Mouse (Mus musculus): ENCODE measurements around the gene Psmd11. TPM values are rescaled to one million over a fixed set of nuclear protein-coding genes. Genes with fewer than 3 reads are reported as not detected.
"Not testable (repeated sequence)": the region's sequence is repeated elsewhere in the genome, so short reads cannot be mapped to it uniquely, and the experiment has no call there.

Gene Psmd11
- polyA plus RNA-seq, 1 experiment from 2014 or later: 194 TPM

- Histone ChIP-seq H3K4me2 (peak overlapping the region; percentile 73), H3K27ac (replicated peaks) (peak overlapping the region; percentile 94), H3K36me3 (peaks cover 27% of the 10 kb centered on the region), H3K4me3 (peak overlapping the region; percentile 95), H3K27me3 (replicated peaks) (no peaks in the 10 kb centered on the region), H3K9me3 (no peaks in the 10 kb centered on the region), H3K4me1 (peaks cover 14% of the 10 kb centered on the region), H3K9ac (peak overlapping the region; percentile 99)
- no peak for ATAC-seq (ENCODE audit: extremely low read depth, insufficient number of reproducible peaks, low FRiP score, low TSS enrichment)
- 49% methylated on average over 14 of the region's 14 CpGs for WGBS
Measured at GRCm38 (mm10) chr11:80429500-80430166, 1.2 kb downstream of the Psmd11 start.

- peaks cover 34% of the 10 kb centered on the region for H3K36me3 ChIP-seq
- no peak overlapping the region for H3K4me3 ChIP-seq
- no peak overlapping the region for H3K4me2 ChIP-seq
- no peak for ATAC-seq (ENCODE audit: extremely low read depth, insufficient number of reproducible peaks, low FRiP score, low TSS enrichment)
- H3K27ac ChIP-seq (replicated peaks): no peak overlapping the region
- H3K9me3 ChIP-seq: no peaks in the 10 kb centered on the region
- peaks cover 14% of the 10 kb centered on the region for H3K4me1 ChIP-seq
- no peaks in the 10 kb centered on the region for H3K27me3 ChIP-seq (replicated peaks)
- 91% methylated on average over 3 of the region's 3 CpGs for WGBS
- H3K9ac ChIP-seq: no peak overlapping the region
Measured at GRCm38 (mm10) chr11:80430366-80430910, 2.0 kb downstream of the Psmd11 start.

- no peak overlapping the region for H3K4me3 ChIP-seq
- H3K9me3 ChIP-seq: no peaks in the 10 kb centered on the region
- ATAC-seq (ENCODE audit: extremely low read depth, insufficient number of reproducible peaks, low FRiP score, low TSS enrichment): no peak
- WGBS: 90% methylated on average over 3 of the region's 3 CpGs
- H3K9ac ChIP-seq: no peak overlapping the region
- H3K36me3 ChIP-seq: peaks cover 88% of the 10 kb centered on the region
- H3K4me2 ChIP-seq: no peak overlapping the region
- no peaks in the 10 kb centered on the region for H3K4me1 ChIP-seq
- H3K27me3 ChIP-seq (replicated peaks): no peaks in the 10 kb centered on the region
- no peak overlapping the region for H3K27ac ChIP-seq (replicated peaks)
Measured at GRCm38 (mm10) chr11:80446916-80447315, 18.5 kb downstream of the Psmd11 start.

- 90% methylated on average over 2 of the region's 2 CpGs for WGBS
- Histone ChIP-seq H3K9ac (no peak overlapping the region), H3K9me3 (no peaks in the 10 kb centered on the region), H3K27me3 (replicated peaks) (no peaks in the 10 kb centered on the region), H3K36me3 (peaks cover 90% of the 10 kb centered on the region), H3K4me1 (no peaks in the 10 kb centered on the region), H3K27ac (replicated peaks) (no peak overlapping the region), H3K4me3 (no peak overlapping the region), H3K4me2 (no peak overlapping the region)
- ATAC-seq (ENCODE audit: extremely low read depth, insufficient number of reproducible peaks, low FRiP score, low TSS enrichment): no peak
Measured at GRCm38 (mm10) chr11:80449859-80450258, 21.4 kb downstream of the Psmd11 start.

- H3K9ac ChIP-seq: no peak overlapping the region
- no peaks in the 10 kb centered on the region for H3K9me3 ChIP-seq
- no peak overlapping the region for H3K4me2 ChIP-seq
- no peaks in the 10 kb centered on the region for H3K4me1 ChIP-seq
- 81% methylated on average over 3 of the region's 3 CpGs for WGBS
- peaks cover 89% of the 10 kb centered on the region for H3K36me3 ChIP-seq
- no peak overlapping the region for H3K27ac ChIP-seq (replicated peaks)
- ATAC-seq (ENCODE audit: extremely low read depth, insufficient number of reproducible peaks, low FRiP score, low TSS enrichment): no peak
- no peaks in the 10 kb centered on the region for H3K27me3 ChIP-seq (replicated peaks)
- no peak overlapping the region for H3K4me3 ChIP-seq
Measured at GRCm38 (mm10) chr11:80452242-80452641, 23.8 kb downstream of the Psmd11 start.

- no peaks in the 10 kb centered on the region for H3K9me3 ChIP-seq
- WGBS: 92% methylated on average over 1 of the region's 1 CpGs
- H3K4me1 ChIP-seq: no peaks in the 10 kb centered on the region
- no peak overlapping the region for H3K4me2 ChIP-seq
- peaks cover 89% of the 10 kb centered on the region for H3K36me3 ChIP-seq
- no peak overlapping the region for H3K9ac ChIP-seq
- ATAC-seq (ENCODE audit: extremely low read depth, insufficient number of reproducible peaks, low FRiP score, low TSS enrichment): no peak
- H3K27ac ChIP-seq (replicated peaks): no peak overlapping the region
- no peak overlapping the region for H3K4me3 ChIP-seq
- H3K27me3 ChIP-seq (replicated peaks): no peaks in the 10 kb centered on the region
Measured at GRCm38 (mm10) chr11:80453198-80453597, 24.8 kb downstream of the Psmd11 start.

- 89% methylated on average over 4 of the region's 4 CpGs for WGBS
- H3K4me3 ChIP-seq; ATAC-seq (ENCODE audit: extremely low read depth, insufficient number of reproducible peaks, low FRiP score, low TSS enrichment); H3K27ac ChIP-seq (replicated peaks); H3K4me1 ChIP-seq; H3K27me3 ChIP-seq (replicated peaks); H3K9ac ChIP-seq; H3K9me3 ChIP-seq; H3K4me2 ChIP-seq: not testable (repeated sequence)
- peaks cover 95% of the 10 kb centered on the region for H3K36me3 ChIP-seq
Measured at GRCm38 (mm10) chr11:80463605-80464130, 35.3 kb downstream of the Psmd11 start.

GRCm38 (mm10) chr11:80471836-80472605 is 43.6 kb downstream of the Psmd11 start:
- no peak overlapping the region for H3K9ac ChIP-seq
- 77% methylated on average over 16 of the region's 16 CpGs for WGBS
- no peaks in the 10 kb centered on the region for H3K9me3 ChIP-seq
- no peak for ATAC-seq (ENCODE audit: extremely low read depth, insufficient number of reproducible peaks, low FRiP score, low TSS enrichment)
- no peaks in the 10 kb centered on the region for H3K27me3 ChIP-seq (replicated peaks)
- peaks cover 76% of the 10 kb centered on the region for H3K36me3 ChIP-seq
- H3K4me3 ChIP-seq: no peak overlapping the region
- peaks cover 4% of the 10 kb centered on the region for H3K4me1 ChIP-seq
- H3K4me2 ChIP-seq: no peak overlapping the region
- no peak overlapping the region for H3K27ac ChIP-seq (replicated peaks)

GRCm38 (mm10) chr11:80474175-80474691 is 45.8 kb downstream of the Psmd11 start:
- no peak for ATAC-seq (ENCODE audit: extremely low read depth, insufficient number of reproducible peaks, low FRiP score, low TSS enrichment)
- Histone ChIP-seq H3K4me3 (no peak overlapping the region), H3K9ac (no peak overlapping the region), H3K4me2 (no peak overlapping the region), H3K36me3 (peaks cover 54% of the 10 kb centered on the region), H3K9me3 (no peaks in the 10 kb centered on the region), H3K27ac (replicated peaks) (no peak overlapping the region), H3K4me1 (peaks cover 17% of the 10 kb centered on the region), H3K27me3 (replicated peaks) (peaks cover 16% of the 10 kb centered on the region)
- WGBS: 56% methylated on average over 2 of the region's 2 CpGs

GRCm38 (mm10) chr11:80474846-80475245 is 46.4 kb downstream of the Psmd11 start:
- Histone ChIP-seq H3K27ac (replicated peaks) (no peak overlapping the region), H3K9ac (no peak overlapping the region), H3K36me3 (peaks cover 47% of the 10 kb centered on the region), H3K4me1 (peaks cover 21% of the 10 kb centered on the region), H3K4me2 (no peak overlapping the region), H3K9me3 (no peaks in the 10 kb centered on the region), H3K4me3 (no peak overlapping the region), H3K27me3 (replicated peaks) (peaks cover 17% of the 10 kb centered on the region)
- WGBS: 92% methylated on average over 11 of the region's 11 CpGs
- no peak for ATAC-seq (ENCODE audit: extremely low read depth, insufficient number of reproducible peaks, low FRiP score, low TSS enrichment)

- no peak for ATAC-seq (ENCODE audit: extremely low read depth, insufficient number of reproducible peaks, low FRiP score, low TSS enrichment)
- Histone ChIP-seq H3K4me1 (peaks cover 21% of the 10 kb centered on the region), H3K4me3 (no peak overlapping the region), H3K4me2 (no peak overlapping the region), H3K9ac (no peak overlapping the region), H3K27ac (replicated peaks) (no peak overlapping the region), H3K27me3 (replicated peaks) (peaks cover 17% of the 10 kb centered on the region), H3K9me3 (no peaks in the 10 kb centered on the region), H3K36me3 (peaks cover 44% of the 10 kb centered on the region)
- 81% methylated on average over 9 of the region's 9 CpGs for WGBS
Measured at GRCm38 (mm10) chr11:80475544-80475943, 47.1 kb downstream of the Psmd11 start.
